Mouse (Mus musculus): ENCODE measurements around the gene Gm42669. TPM values are rescaled to one million over a fixed set of nuclear protein-coding genes. Genes with fewer than 3 reads are reported as not detected.

Gm42669 gene
- total RNA-seq, 2 experiments from 2014 or later: 0.17 TPM; not detected in 1

DNA sequence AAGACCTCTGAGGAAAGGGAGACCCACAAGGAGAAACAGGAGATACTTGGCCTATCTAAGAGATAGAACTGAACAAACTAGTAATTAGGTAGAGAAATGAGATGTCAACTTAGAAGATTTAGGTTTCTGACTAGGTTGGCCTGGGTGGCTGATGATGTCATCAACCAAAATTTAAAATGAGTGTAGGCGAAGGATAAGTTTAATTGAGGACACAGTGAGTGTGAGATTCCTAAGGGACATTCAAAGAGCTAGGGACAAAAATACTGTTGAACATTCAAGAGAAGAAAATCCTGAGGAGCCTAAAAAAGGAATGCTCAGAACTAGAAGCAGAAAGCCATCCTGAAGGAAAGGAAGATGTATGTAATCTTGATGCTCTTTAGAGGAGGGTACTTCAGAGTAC, 8.7 kb downstream of the Gm42669 start:
- no peak for DNase-seq
- intact Hi-C loops (cut with DNase I): no loop called here

DNA sequence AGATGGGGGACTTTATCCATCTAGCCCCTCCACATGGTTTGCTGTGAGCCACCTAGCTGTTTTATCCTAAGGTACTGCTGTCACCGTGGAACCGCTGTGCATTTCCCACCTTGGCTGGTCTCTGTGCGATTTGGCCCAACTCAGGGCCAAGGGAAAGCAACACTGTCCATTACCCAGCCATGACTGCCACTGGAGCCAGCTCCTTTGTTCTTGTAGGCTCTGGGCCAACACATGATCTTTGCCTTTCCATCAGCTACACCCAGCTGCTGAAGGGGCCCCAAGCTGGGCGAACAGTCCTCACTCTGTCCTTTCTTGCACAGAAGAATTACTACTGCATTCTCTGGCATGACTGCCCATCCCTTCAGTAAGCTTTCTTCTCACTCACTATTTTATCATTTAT, 11.2 kb downstream of the Gm42669 start:
- intact Hi-C loops (cut with DNase I): no loop called here
- no peak for DNase-seq

DNA sequence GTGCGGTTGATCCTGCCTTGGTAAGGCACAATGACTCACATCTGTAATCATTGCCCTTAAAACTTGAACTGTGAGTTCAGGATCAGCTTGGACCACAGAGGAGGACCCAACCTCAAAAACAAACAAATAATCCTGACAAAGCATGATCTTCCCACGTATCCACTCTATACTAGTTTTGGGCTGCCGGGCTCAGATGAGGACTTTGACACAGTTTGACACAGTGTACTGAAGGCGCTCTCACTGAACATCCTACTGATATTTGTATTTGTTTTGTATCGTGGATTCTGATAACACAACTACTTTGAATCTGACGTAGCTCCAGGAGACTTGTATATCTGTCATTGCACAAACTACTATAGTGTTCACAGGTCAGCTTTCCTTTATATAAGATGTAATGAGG, 14.0 kb downstream of the Gm42669 start:
- intact Hi-C loops (cut with DNase I): no loop called here
- no peak for DNase-seq

GRCm38 (mm10) chr5:107521897-107522296, 14.5 kb downstream of the Gm42669 start:
- DNase-seq: peak; percentile 13 to 15
- intact Hi-C loops (cut with DNase I): no loop called here

DNA sequence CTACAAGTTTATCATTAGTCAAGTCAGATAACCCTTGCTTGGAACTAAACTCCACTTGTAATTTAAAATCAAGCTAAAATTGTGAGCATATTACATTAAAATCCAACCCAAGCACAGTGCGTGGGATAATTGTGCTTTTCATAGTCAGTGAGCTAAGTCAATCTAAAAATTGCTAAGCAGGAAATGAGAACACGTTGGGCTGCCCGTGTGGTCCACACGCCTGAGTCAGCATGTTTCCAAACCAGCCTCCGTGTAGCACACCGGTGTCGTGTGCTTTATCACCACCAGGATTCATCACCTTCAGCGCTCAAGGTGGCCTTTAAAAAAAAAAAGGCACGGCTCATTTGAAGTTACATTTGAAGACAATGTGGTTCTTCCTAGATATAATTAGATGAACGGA, 16.9 kb downstream of the Gm42669 start:
- intact Hi-C loops (cut with DNase I): no loop called here
- no peak for DNase-seq

- intact Hi-C loops (cut with DNase I): no loop called here
- DNase-seq: no peak
Observed at GRCm38 (mm10) chr5:107528856-107529255, 21.4 kb downstream of the Gm42669 start.

GRCm38 (mm10) chr5:107533590-107533989, 26.2 kb downstream of the Gm42669 start:
- intact Hi-C loops (cut with DNase I): no loop called here
- no peak for DNase-seq

DNA sequence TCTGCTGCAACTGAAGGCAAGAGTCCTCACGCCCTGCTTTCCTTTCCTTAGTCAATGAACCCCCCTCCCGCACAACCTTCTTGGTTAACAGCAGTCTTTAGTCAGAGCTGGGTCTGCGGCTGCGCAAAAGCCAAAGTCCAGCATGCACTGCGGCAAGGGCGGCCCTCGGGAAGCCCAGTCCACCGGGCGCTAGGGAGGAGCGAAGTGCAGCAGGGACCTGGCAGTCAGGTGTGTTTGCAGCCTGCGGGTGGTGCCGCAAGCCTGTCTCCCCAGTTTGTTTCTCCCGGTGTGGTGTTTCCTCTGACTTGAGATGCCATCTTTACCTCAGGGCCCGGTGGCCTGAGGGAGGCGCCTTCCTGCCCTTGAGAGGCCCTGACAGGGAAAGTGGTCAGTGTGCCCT, 27.2 kb downstream of the Gm42669 start, which contains the start of gene 1700028K03Rik:
1700028K03Rik (plus strand) TSS at position 129 of the 400 bp plus-strand sequence.
- no peak for DNase-seq
- intact Hi-C loops (cut with DNase I): no loop called here

DNA sequence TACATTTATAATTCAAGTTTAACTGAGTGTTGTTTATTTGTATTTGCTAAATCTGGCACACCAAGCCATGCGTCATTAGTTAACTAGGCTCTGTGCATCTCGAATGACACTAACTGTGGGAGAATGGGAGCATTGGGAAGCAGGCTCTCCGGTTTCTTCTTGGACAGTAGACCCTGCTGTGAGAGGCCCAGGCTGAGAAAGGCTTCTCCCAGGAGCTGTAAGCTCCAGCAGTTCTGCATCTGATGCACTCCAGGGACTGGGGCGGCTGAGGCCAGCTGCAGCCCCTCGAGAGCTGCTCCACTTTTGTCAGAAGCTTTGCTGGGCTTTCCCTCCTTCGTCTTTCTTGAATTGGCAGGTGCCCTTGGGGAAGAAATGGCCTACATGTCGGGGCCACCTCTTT, 34.3 kb downstream of the Gm42669 start:
- DNase-seq: no peak
- intact Hi-C loops (cut with DNase I): no loop called here

GRCm38 (mm10) chr5:107545927-107546326, 38.5 kb downstream of the Gm42669 start:
- no peak for DNase-seq
- intact Hi-C loops (cut with DNase I): no loop called here

- intact Hi-C loops (cut with DNase I): no loop called here
Observed at GRCm38 (mm10) chr5:107547955-107548354, 40.5 kb downstream of the Gm42669 start.

DNA sequence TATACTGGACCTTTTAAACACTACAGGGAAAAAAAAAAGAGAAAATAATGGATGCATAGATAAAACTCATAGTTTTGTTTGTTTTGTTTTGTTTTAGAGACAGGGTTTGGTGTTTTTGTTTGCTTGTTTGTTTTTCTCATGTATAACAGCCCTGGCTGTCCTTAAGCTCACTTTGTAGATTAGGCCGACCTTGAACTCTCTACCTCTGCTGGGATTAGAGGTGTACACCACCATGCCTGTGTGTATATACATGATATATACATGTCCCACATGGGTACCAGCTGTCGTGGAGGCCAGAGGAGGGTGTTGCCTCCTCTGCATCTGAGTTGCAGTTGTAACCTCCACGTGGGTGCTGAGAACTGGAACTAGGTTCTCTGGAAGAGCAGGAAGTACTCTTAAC, 41.0 kb downstream of the Gm42669 start:
- DNase-seq: no peak
- intact Hi-C loops (cut with DNase I): no loop called here

More at GRCm38 (mm10) chr5:107547955-107548354, 40.5 kb downstream of the Gm42669 start:
- DNase-seq: no peak

GRCm38 (mm10) chr5:107554336-107554735, 46.9 kb downstream of the Gm42669 start:
- DNase-seq: no peak
- intact Hi-C loops (cut with DNase I): no loop called here

- intact Hi-C loops (cut with DNase I): no loop called here
- no peak for DNase-seq
Observed at GRCm38 (mm10) chr5:107556969-107557368, 49.5 kb downstream of the Gm42669 start.

DNA sequence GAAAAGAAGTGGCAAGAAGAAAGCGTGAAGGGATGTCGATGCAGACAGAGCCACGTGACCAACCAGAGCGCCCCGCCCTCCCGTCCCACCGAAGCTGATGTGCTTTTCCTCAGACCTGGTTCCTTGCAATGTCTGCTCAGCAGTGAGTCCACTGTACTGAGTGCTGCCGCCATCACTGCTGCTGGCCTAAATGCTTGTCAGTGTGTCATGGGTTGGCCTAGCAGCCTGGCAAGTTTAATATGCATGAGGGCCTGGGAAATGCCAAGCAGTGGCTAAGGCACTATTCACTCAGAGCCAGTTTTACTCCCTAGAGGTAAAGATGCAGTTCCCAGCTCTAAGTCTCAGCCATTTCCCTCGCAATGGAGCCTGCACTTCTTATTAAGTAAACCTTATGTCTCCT, 61.7 kb downstream of the Gm42669 start:
- intact Hi-C loops (cut with DNase I): no loop called here
- no peak for DNase-seq

DNA sequence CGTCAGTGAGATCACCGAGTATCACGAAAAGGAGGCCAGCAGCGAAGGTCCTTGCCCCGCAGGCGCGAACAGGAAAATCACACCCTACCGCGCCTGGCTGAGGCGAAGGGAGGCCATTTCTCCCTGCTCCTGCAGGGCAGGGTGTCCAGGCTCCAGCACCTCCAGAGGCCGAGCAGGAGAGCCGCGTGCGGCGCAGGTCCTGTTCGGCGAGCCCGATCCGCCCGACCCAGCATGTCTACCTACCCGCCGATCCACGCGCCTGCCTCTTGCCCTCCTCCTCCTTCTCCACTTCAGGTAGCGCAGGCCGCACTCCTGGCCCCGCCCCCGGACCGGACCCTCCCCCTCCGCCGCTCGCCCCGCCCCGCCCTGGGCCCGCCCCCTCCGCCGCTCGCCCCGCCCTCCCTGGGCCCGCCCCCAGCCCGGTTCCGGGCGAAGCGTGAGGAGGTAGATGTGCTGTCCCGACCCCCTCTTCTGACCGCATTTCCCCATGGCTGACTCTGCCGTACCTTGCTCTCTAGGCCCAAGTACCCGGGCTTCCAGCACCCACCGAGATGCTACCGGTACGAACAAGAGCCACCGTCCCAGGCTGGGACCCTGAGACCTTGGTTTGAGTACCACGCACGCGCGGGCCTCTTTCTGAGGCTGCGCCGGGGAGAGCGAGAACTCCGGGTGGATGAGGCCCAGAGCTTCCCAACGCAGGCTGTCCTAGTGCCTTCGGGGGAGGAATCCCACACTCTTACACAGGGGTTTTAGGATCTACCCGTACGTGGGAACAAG, 90.1 kb downstream of the Gm42669 start, which contains the start of the genes Rpap2 and Glmn:
Rpap2 (plus strand) TSS at position 73 of the 777 bp plus-strand sequence.
Glmn (minus strand) TSS at position 588 of the 777 bp plus-strand sequence.
- peak; percentile 79 to 90 for DNase-seq
- intact Hi-C loops (cut with DNase I): loop anchor here (10.0 kb wide), 1 partner anchor 633 kb away; the partner anchor contains the start of gene Cdc7

DNA sequence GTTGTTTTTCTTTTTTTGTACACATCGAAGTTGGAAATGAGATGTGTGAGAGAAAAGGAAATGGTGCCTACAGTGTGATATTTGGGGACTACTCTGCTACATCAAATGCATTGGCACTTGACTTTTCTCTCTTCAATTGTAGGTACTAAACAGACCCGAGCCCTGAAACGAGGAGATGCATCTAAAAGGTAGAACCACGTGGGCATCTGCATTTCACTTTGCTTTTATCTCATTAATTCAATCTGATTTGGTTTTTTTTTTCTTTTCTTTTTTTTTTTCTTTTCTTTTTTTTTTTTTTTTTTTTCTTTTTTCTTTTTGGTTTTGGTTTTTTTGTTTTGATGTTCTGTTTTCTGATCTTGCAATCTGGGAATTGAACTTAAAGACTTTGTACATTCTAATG, 91.0 kb downstream of the Gm42669 start:
- intact Hi-C loops (cut with DNase I): loop anchor here (10.0 kb wide), 1 partner anchor 634 kb away; the partner anchor contains the start of gene Cdc7
- DNase-seq: no peak

GRCm38 (mm10) chr5:107611224-107611623, 103.8 kb downstream of the Gm42669 start:
- intact Hi-C loops (cut with DNase I): loop anchor here (2.0 to 5.0 kb wide), 3 partner anchors 171 to 750 kb away; no protein-coding TSS in a partner anchor
- peak; percentile 37 to 55 for DNase-seq

GRCm38 (mm10) chr5:107617986-107618385, 110.6 kb downstream of the Gm42669 start:
- no peak for DNase-seq
- intact Hi-C loops (cut with DNase I): no loop called here

GRCm38 (mm10) chr5:107621327-107621726, 113.9 kb downstream of the Gm42669 start:
- no peak for DNase-seq
- intact Hi-C loops (cut with DNase I): no loop called here

All from heart, postnatal 36 days (tissue).